Mouse (Mus musculus): Measurements from ENCODE around the gene Stra6. TPM values are rescaled to one million over a fixed set of nuclear protein-coding genes. Genes with fewer than 3 reads are reported as not detected.

The Stra6 gene
- total and polyA plus RNA-seq, 3 experiments, result 0.11 TPM; not detected in 2

DNA sequence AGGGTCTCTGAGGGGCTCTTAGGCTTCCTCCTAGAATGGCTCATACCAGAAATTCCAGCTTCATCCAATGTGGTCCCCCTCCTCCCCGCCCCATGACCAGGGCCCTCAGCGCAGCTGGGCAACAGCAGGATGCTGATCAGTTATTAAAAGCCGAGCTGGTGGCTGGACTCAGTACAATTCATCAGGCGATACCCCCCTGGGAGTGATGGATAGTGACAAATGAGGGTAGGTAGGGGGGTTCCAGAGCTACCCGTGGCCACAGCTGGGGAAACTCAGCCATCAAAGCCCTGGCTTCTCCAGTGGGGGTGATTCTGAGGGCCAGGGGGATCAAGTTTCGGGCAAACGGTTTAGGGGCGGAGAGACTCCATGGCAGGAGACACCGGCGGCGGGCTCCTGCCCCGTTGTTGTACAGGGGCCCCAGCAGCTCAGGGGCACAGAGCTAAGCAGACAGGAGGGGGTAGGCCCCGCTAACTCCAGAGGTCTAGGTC lies 65.4 kb downstream of the Stra6 start:
- Histone ChIP-seq H3K4me1 (ENCODE audit: insufficient read depth, low read depth, low read length) (no peaks in the 10 kb centered on the region), H3K4me3 (ENCODE audit: low read depth, low read length) (no peak overlapping the region), H3K9me3 (replicated peaks) (no peaks in the 10 kb centered on the region), H3K27me3 (ENCODE audit: insufficient read depth, low read length) (peaks cover 6% of the 10 kb centered on the region), H3K36me3 (replicated peaks) (no peaks in the 10 kb centered on the region)
- no peak for DNase-seq (ENCODE audit: low spot score)
- TF ChIP-seq TAL1 (conservative IDR thresholded peaks at IDR 0.05; ENCODE audit: low read depth, low read length) (no peak), GATA2 (IDR thresholded peaks at IDR 0.05; ENCODE audit: borderline replicate concordance, low read depth, low read length) (no peak), CTCF (IDR thresholded peaks at IDR 0.05; ENCODE audit: low read depth, low read length) (no peak)
- ATAC-seq (ENCODE audit: extremely low read depth, insufficient number of reproducible peaks, low FRiP score, poor library complexity, severe bottlenecking), result no peak

DNA sequence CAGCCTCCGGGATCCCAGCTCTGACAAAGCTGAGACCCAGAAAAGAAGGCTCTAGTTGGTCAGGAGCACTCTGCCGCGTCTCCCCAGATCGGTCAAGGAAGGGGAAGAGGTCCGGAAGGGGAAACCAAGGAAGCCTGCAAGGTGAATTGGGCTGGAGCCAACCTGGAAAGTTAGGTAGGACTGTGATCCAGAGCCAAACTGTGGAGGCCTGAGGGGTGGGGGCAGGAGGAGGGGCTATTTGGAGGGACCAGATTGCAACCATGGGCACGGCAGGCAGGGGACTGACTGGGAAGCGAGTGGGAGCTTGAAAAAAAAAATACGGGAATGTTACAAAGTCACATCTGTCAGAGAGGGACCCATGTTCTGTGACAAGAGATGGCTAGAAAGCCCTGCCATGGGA lies 65.9 kb downstream of the Stra6 start:
- no peaks in the 10 kb centered on the region for H3K4me1 ChIP-seq (ENCODE audit: insufficient read depth, low read depth, low read length)
- peaks cover 4% of the 10 kb centered on the region for H3K27me3 ChIP-seq (ENCODE audit: insufficient read depth, low read length)
- TF ChIP-seq POLR2AphosphoS5 (IDR thresholded peaks at IDR 0.05; ENCODE audit: insufficient replicate concordance, low read depth, low read length), result no peak
- no peak for TF ChIP-seq GATA2 (IDR thresholded peaks at IDR 0.05; ENCODE audit: borderline replicate concordance, low read depth, low read length)
- TF ChIP-seq CTCF (IDR thresholded peaks at IDR 0.05; ENCODE audit: low read depth, low read length), result no peak
- TF ChIP-seq TAL1 (conservative IDR thresholded peaks at IDR 0.05; ENCODE audit: low read depth, low read length), result no peak
- no peak for TF ChIP-seq GATA1 (IDR thresholded peaks at IDR 0.05; ENCODE audit: borderline replicate concordance, low read length)
- no peak overlapping the region for H3K4me3 ChIP-seq (ENCODE audit: low read depth, low read length)
- ATAC-seq (ENCODE audit: extremely low read depth, insufficient number of reproducible peaks, low FRiP score, poor library complexity, severe bottlenecking) (no peak), DNase-seq (ENCODE audit: low spot score) (no peak)
- no peaks in the 10 kb centered on the region for H3K36me3 ChIP-seq (replicated peaks)
- no peaks in the 10 kb centered on the region for H3K9me3 ChIP-seq (replicated peaks)

DNA sequence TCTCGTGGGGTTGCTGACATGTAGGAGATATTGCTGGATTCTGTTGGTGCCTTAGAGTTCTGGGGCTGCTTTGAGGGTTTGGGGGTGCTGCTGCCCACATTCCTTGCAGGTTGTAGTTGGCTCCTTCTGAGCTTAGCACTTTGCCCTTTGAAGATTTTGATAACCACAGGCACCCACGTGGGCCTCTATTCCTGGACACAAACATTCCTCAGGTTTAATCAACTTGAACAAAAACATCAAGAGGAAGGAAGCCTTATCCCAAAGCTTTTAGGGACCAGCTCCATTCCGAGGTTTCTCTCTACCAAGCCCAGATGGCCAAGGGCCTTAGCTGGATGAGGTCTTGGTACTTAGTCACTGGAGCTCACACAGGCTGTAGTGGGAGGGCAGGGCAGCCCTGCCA lies 67.3 kb downstream of the Stra6 start:
- DNase-seq (ENCODE audit: low spot score), result no peak
- no peak overlapping the region for H3K4me3 ChIP-seq (ENCODE audit: low read depth, low read length)
- H3K4me1 ChIP-seq (ENCODE audit: insufficient read depth, low read depth, low read length), result no peaks in the 10 kb centered on the region
- ATAC-seq (ENCODE audit: extremely low read depth, insufficient number of reproducible peaks, low FRiP score, poor library complexity, severe bottlenecking), result no peak
- H3K36me3 ChIP-seq (replicated peaks), result no peaks in the 10 kb centered on the region
- H3K27me3 ChIP-seq (ENCODE audit: insufficient read depth, low read length), result peaks cover 4% of the 10 kb centered on the region
- TF ChIP-seq TAL1 (conservative IDR thresholded peaks at IDR 0.05; ENCODE audit: low read depth, low read length) (no peak), CTCF (IDR thresholded peaks at IDR 0.05; ENCODE audit: low read depth, low read length) (no peak), GATA2 (IDR thresholded peaks at IDR 0.05; ENCODE audit: borderline replicate concordance, low read depth, low read length) (no peak), POLR2AphosphoS5 (IDR thresholded peaks at IDR 0.05; ENCODE audit: insufficient replicate concordance, low read depth, low read length) (no peak), GATA1 (IDR thresholded peaks at IDR 0.05; ENCODE audit: borderline replicate concordance, low read length) (no peak)
- H3K9me3 ChIP-seq (replicated peaks), result no peaks in the 10 kb centered on the region

DNA sequence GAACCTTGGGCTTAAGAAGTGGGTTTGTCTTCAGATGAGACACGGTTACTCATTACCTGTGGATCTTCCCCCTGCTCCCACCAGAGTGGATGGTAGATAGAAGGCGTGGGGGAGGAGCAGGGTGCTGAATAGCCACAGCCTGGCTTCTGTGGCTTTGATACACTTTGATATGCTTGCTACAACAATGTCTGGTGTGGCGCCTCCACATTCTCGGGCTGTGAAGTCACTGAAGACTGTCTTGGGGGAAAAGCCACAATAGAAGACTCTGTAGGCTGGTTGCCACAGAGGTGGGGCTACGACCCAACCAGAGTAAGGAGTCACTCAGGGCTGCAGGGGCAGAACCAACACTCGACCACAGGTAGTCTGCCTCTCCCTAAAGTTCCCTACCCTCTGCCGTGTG lies 68.1 kb downstream of the Stra6 start:
- Histone ChIP-seq H3K9me3 (replicated peaks) (no peaks in the 10 kb centered on the region), H3K4me3 (ENCODE audit: low read depth, low read length) (no peak overlapping the region), H3K36me3 (replicated peaks) (no peaks in the 10 kb centered on the region), H3K27me3 (ENCODE audit: insufficient read depth, low read length) (peaks cover 4% of the 10 kb centered on the region), H3K4me1 (ENCODE audit: insufficient read depth, low read depth, low read length) (no peaks in the 10 kb centered on the region)
- TF ChIP-seq POLR2AphosphoS5 (IDR thresholded peaks at IDR 0.05; ENCODE audit: insufficient replicate concordance, low read depth, low read length), result no peak
- TF ChIP-seq CTCF (IDR thresholded peaks at IDR 0.05; ENCODE audit: low read depth, low read length), result no peak
- no peak for TF ChIP-seq GATA2 (IDR thresholded peaks at IDR 0.05; ENCODE audit: borderline replicate concordance, low read depth, low read length)
- TF ChIP-seq GATA1 (IDR thresholded peaks at IDR 0.05; ENCODE audit: borderline replicate concordance, low read length), result no peak
- TF ChIP-seq TAL1 (conservative IDR thresholded peaks at IDR 0.05; ENCODE audit: low read depth, low read length), result no peak
- no peak for ATAC-seq (ENCODE audit: extremely low read depth, insufficient number of reproducible peaks, low FRiP score, poor library complexity, severe bottlenecking)
- DNase-seq (ENCODE audit: low spot score), result no peak

DNA sequence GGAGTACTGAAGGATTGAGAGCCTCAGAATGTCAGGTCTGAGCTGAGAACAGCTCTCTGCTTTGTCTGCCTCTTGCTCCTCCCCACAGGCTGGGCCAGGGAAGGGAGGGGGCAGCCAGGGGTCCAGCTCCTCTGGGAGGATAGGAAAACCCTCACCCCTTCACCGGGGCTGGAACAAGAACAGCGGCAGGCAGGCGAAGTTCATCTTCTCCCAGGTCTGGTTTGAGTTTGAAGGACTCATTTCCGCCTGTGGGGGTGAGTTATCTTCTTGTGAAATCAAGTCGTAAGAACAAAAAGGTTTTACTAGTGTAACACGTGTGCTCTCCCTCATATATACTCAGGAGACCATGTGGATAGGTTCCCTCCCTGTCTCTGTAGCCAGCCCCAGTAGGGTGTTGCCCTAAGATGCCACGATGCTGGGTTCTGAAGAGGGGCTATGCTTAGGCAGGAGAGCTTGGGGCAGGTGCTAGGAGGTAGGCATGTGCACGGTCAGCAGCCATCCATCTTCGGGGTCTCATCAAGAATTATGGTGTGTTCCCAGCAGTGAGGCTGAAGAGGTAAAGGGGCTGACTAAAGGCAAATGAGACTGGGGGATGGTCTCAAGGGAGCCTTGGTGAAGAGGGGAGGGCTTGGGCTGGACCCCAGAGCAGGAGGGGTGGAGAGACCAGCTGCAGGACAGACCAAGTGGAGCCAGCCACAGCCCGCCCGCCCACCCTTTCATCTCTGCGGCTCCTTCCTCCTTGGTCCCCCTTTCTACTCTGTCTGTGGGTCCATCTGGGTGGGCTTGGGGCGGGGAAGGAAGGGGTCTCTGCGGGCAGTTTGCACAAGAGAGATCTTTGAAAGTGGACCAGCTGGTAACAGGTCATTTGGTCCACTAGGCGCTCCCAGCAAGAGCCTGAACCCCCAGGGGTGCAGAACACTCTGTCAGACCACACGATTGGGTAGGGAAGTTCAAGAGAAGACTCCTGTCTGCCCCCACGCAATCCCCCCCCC lies 70.6 kb downstream of the Stra6 start:
- Histone ChIP-seq H3K9me3 (replicated peaks) (no peaks in the 10 kb centered on the region), H3K4me1 (ENCODE audit: insufficient read depth, low read depth, low read length) (no peaks in the 10 kb centered on the region), H3K27me3 (ENCODE audit: insufficient read depth, low read length) (peaks cover 4% of the 10 kb centered on the region), H3K36me3 (replicated peaks) (no peaks in the 10 kb centered on the region), H3K4me3 (ENCODE audit: low read depth, low read length) (no peak overlapping the region)
- DNase-seq (ENCODE audit: low spot score) (no peak), ATAC-seq (ENCODE audit: extremely low read depth, insufficient number of reproducible peaks, low FRiP score, poor library complexity, severe bottlenecking) (no peak)
- TF ChIP-seq CTCF (IDR thresholded peaks at IDR 0.05; ENCODE audit: low read depth, low read length), result no peak
- TF ChIP-seq GATA1 (IDR thresholded peaks at IDR 0.05; ENCODE audit: borderline replicate concordance, low read length), result no peak
- TF ChIP-seq POLR2AphosphoS5 (IDR thresholded peaks at IDR 0.05; ENCODE audit: insufficient replicate concordance, low read depth, low read length), result no peak
- no peak for TF ChIP-seq TAL1 (conservative IDR thresholded peaks at IDR 0.05; ENCODE audit: low read depth, low read length)

DNA sequence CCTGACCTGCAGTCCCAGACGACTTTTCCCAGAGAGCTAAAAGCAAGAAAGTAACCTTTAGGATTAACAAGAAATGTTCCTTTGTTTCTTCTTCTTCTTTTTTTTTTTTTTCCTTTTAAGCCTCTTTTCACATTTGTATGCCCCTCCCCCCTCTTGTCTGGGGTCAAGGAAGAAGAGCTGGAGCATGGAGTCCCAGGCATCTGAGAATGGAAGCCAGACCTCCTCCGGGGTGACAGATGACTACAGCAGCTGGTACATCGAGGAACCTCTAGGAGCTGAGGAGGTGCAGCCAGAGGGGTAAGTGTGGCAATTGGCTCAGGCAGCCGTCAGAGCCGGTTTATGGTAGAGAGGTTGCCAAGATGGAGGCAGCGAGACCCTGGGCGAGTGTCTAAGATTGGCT lies 71.3 kb downstream of the Stra6 start:
- ATAC-seq (ENCODE audit: extremely low read depth, insufficient number of reproducible peaks, low FRiP score, poor library complexity, severe bottlenecking), result no peak
- no peak for DNase-seq (ENCODE audit: low spot score)
- no peaks in the 10 kb centered on the region for H3K9me3 ChIP-seq (replicated peaks)
- H3K4me3 ChIP-seq (ENCODE audit: low read depth, low read length), result no peak overlapping the region
- TF ChIP-seq GATA2 (IDR thresholded peaks at IDR 0.05; ENCODE audit: borderline replicate concordance, low read depth, low read length) (no peak), POLR2AphosphoS5 (IDR thresholded peaks at IDR 0.05; ENCODE audit: insufficient replicate concordance, low read depth, low read length) (no peak), TAL1 (conservative IDR thresholded peaks at IDR 0.05; ENCODE audit: low read depth, low read length) (no peak), GATA1 (IDR thresholded peaks at IDR 0.05; ENCODE audit: borderline replicate concordance, low read length) (no peak), CTCF (IDR thresholded peaks at IDR 0.05; ENCODE audit: low read depth, low read length) (no peak)
- H3K36me3 ChIP-seq (replicated peaks), result no peaks in the 10 kb centered on the region
- H3K4me1 ChIP-seq (ENCODE audit: insufficient read depth, low read depth, low read length), result no peaks in the 10 kb centered on the region
- H3K27me3 ChIP-seq (ENCODE audit: insufficient read depth, low read length), result peaks cover 7% of the 10 kb centered on the region

Measured in G1E (cell line).